Mouse (Mus musculus) small intestine, adult 2 months (tissue): ENCODE measurements around the gene Paqr6.

Experiments
- CTCF ChIP-seq: fragments of 200-500 bp; IDR thresholded peaks from 2 replicates; pipeline ENCODE4 v1.5.1; 2012; ENCODE audit warnings: low read depth, mild to moderate bottlenecking, control low read depth, inconsistent platforms, low read length, moderate library complexity, mixed read lengths; ENCODE audit not compliant: insufficient replicate concordance, insufficient read length; ENCODE audit errors: extremely low read depth
- POLR2A ChIP-seq: fragments of 200-500 bp; IDR thresholded peaks from 2 replicates; pipeline ENCODE4 v1.6.1; 2012; ENCODE audit warnings: low read depth, mild to moderate bottlenecking, control low read depth, inconsistent platforms, low read length, moderate library complexity

DNA sequence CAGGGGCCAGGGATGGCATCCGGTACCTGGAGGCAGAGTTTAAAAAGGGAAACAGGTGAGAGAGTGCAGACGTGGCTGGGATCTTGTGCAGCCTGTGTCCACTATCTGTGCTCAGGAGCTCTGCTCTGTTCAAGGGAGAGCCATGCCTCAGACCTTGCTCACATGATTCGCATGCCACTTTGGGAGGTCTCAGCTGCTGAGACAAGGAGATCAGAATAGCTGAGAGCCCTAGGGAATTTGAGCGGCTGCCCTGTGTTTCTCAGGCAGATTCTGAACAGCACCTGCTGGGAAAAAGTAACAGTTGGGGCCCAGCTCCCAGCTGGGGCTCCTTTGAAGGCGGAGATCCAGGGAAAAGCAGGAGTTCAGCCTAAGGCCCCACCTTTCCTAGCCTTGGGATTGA lies 4.8 kb upstream of the Paqr6 start:
- no peak for TF ChIP-seq CTCF
- TF ChIP-seq POLR2A = no peak
